Mouse (Mus musculus): ENCODE data around the gene Apoa1.

The Apoa1 gene

GRCm38 (mm10) chr9:46215338-46216322, 12.8 kb upstream of the Apoa1 start:
- CTCF ChIA-PET = interaction anchor here (0.6 kb wide), 1 partner anchor 22 kb away, joined by 6 read pairs; no protein-coding TSS in a partner anchor

- CTCF ChIA-PET = no interaction called here
These were observed 11.5 kb upstream of the Apoa1 start for GRCm38 (mm10) chr9:46216744-46217470.

- CTCF ChIA-PET = no interaction called here
These were observed 10.2 kb upstream of the Apoa1 start for GRCm38 (mm10) chr9:46218176-46218575.

GRCm38 (mm10) chr9:46223090-46223489, 5.3 kb upstream of the Apoa1 start:
- CTCF ChIA-PET = interaction anchor here (0.5 kb wide), 1 partner anchor 222 kb away, joined by 3 read pairs; no protein-coding TSS in a partner anchor

GRCm38 (mm10) chr9:46224101-46224500, 4.3 kb upstream of the Apoa1 start:
- CTCF ChIA-PET = interaction anchor here (0.7 kb wide), 1 partner anchor 66 kb away, joined by 3 read pairs; no protein-coding TSS in a partner anchor

GRCm38 (mm10) chr9:46224945-46225660, 3.3 kb upstream of the Apoa1 start:
- CTCF ChIA-PET = no interaction called here

GRCm38 (mm10) chr9:46227064-46227614, 1.2 kb upstream of the Apoa1 start:
- CTCF ChIA-PET = no interaction called here

- CTCF ChIA-PET = no interaction called here
These were observed 1.4 kb downstream of the Apoa1 start for GRCm38 (mm10) chr9:46229573-46230449.

- CTCF ChIA-PET = no interaction called here
These were observed 2.1 kb downstream of the Apoa1 start for GRCm38 (mm10) chr9:46230450-46230975.

GRCm38 (mm10) chr9:46235196-46235595, 6.8 kb downstream of the Apoa1 start:
- CTCF ChIA-PET = interaction anchor here (0.5 kb wide), 1 partner anchor 549 kb away, joined by 7 read pairs; no protein-coding TSS in a partner anchor

- CTCF ChIA-PET = no interaction called here
These were observed 7.0 kb downstream of the Apoa1 start, which contains the start of gene Apoc3 for GRCm38 (mm10) chr9:46235596-46235648. Apoc3 (minus strand) TSS chr9:46235636.

GRCm38 (mm10) chr9:46235649-46236048, 7.3 kb downstream of the Apoa1 start:
- CTCF ChIA-PET = no interaction called here

GRCm38 (mm10) chr9:46238850-46239249, 10.5 kb downstream of the Apoa1 start:
- CTCF ChIA-PET = no interaction called here

GRCm38 (mm10) chr9:46240526-46241153, 12.3 kb downstream of the Apoa1 start, which contains the start of gene Apoa4:
Apoa4 (plus strand) TSS chr9:46240696.
- CTCF ChIA-PET = no interaction called here

- CTCF ChIA-PET = no interaction called here
These were observed 13.4 kb downstream of the Apoa1 start for GRCm38 (mm10) chr9:46241818-46242217.

- CTCF ChIA-PET = no interaction called here
These were observed 14.7 kb downstream of the Apoa1 start for GRCm38 (mm10) chr9:46243122-46243521.

- CTCF ChIA-PET = no interaction called here
These were observed 15.2 kb downstream of the Apoa1 start for GRCm38 (mm10) chr9:46243584-46243983.

- CTCF ChIA-PET = interaction anchor here (0.6 to 0.7 kb wide), 3 partner anchors 213 to 263 kb away, joined by 3 to 5 read pairs (median 3); no protein-coding TSS in a partner anchor
These were observed 18.5 kb downstream of the Apoa1 start for GRCm38 (mm10) chr9:46246752-46247324.

GRCm38 (mm10) chr9:46256177-46256576, 27.8 kb downstream of the Apoa1 start:
- CTCF ChIA-PET = interaction anchor here (0.7 kb wide), 1 partner anchor 77 kb away, joined by 3 read pairs; no protein-coding TSS in a partner anchor
